Mouse (Mus musculus): Measurements from ENCODE around the gene Sf3b6. TPM values are rescaled to one million over a fixed set of nuclear protein-coding genes. Genes with fewer than 3 reads are reported as not detected.

The Sf3b6 gene
- 100 to 1,000 TPM in 1 of 2 experiments, 10 to 100 TPM in 1; 97.0 to 102 TPM for total RNA-seq (2023)

GRCm38 (mm10) chr12:4817361-4818101, at the start of gene Sf3b6:
Gene Sf3b6, plus strand, starts transcription at chr12:4817544.

GRCm38 (mm10) chr12:4768492-4769332, 48.6 kb upstream of the Sf3b6 start, which contains the start of the genes Pfn4 and Fam228b:
Gene Pfn4, plus strand, starts transcription at chr12:4769022.
Gene Fam228b, minus strand, starts transcription at chr12:4769267.

GRCm38 (mm10) chr12:4841392-4841887, 24.1 kb downstream of the Sf3b6 start, which contains the start of gene Fkbp1b:
Gene Fkbp1b, minus strand, starts transcription at chr12:4841591.

GRCm38 (mm10) chr12:4842890-4843597, 25.7 kb downstream of the Sf3b6 start, which contains the start of gene Wdcp:
Gene Wdcp, plus strand, starts transcription at chr12:4843303.

GRCm38 (mm10) chr12:4874161-4874927, 57.0 kb downstream of the Sf3b6 start, which contains the start of gene Mfsd2b:
Gene Mfsd2b, minus strand, starts transcription at chr12:4874359.

Other genes starting within 250 kb of the Sf3b6 start
- gene Itsn2, start 224.9 kb upstream of the Sf3b6 start, total RNA-seq (2023) = 100 to 1,000 TPM; 131 to 148 TPM
- gene Gm3625, start 224.6 kb upstream of the Sf3b6 start, total RNA-seq (2023) = not detected
- gene Fam228a, start 79.1 kb upstream of the Sf3b6 start, total RNA-seq (2023) = not detected
- under 1 TPM; 0.31 to 0.57 TPM for gene Pfn4, start 48.5 kb upstream of the Sf3b6 start, total RNA-seq (2023)
- 1 to 10 TPM; 1.0 to 2.1 TPM for gene Fam228b, start 48.3 kb upstream of the Sf3b6 start, total RNA-seq (2023)
- gene Fkbp1b, start 24.0 kb downstream of the Sf3b6 start, total RNA-seq (2023) = 10 to 100 TPM in 1 of 2 experiments, 1 to 10 TPM in 1; 9.2 to 10.7 TPM
- gene Wdcp, start 25.8 kb downstream of the Sf3b6 start, total RNA-seq (2023) = 1 to 10 TPM; 8.0 to 8.6 TPM
- 10 to 100 TPM; 13.1 to 22.8 TPM for gene Mfsd2b, start 56.8 kb downstream of the Sf3b6 start, total RNA-seq (2023)
- gene Ubxn2a, start 90.2 kb downstream of the Sf3b6 start, total RNA-seq (2023) = 10 to 100 TPM; 16.4 to 18.6 TPM
- gene Atad2b, start 99.8 kb downstream of the Sf3b6 start, total RNA-seq (2023) = 10 to 100 TPM; 70.9 to 82.2 TPM